Mouse (Mus musculus) myocyte (in vitro differentiated cells): Measurements from ENCODE around the gene Fam69a. TPM values are rescaled to one million over a fixed set of nuclear protein-coding genes. Genes with fewer than 3 reads are reported as not detected.

Source experiments
- H3K27me3 ChIP-seq: one replicate; pipeline ENCODE4 v1.6.1; 2011; ENCODE audit not compliant: control insufficient read depth, insufficient read depth, insufficient read length
- H3K36me3 ChIP-seq: one replicate; pipeline ENCODE4 v1.6.1; 2011; ENCODE audit not compliant: control insufficient read depth, insufficient read depth
- H3K4me2 ChIP-seq: one replicate; pipeline ENCODE4 v1.6.1; 2011; ENCODE audit warnings: low read depth, control low read depth
- H3K4me3 ChIP-seq: one replicate; pipeline ENCODE4 v1.5.1; 2011; ENCODE audit warnings: mild to moderate bottlenecking, control low read depth, moderate library complexity
- H3K79me2 ChIP-seq: one replicate; pipeline ENCODE4 v1.6.1; 2011; ENCODE audit not compliant: control insufficient read depth, insufficient read depth
- H3ac ChIP-seq: one replicate; pipeline ENCODE4 v1.6.1; 2011; ENCODE audit not compliant: control insufficient read depth, insufficient read length
- CEBPB ChIP-seq: IDR thresholded peaks from 2 replicates; pipeline ENCODE4 v1.6.1; 2011; ENCODE audit warnings: mild to moderate bottlenecking, moderate library complexity; ENCODE audit not compliant: poor library complexity, insufficient read depth, severe bottlenecking
- E2F4 ChIP-seq: IDR thresholded peaks from one replicate; pipeline ENCODE4 v1.6.1; 2011; ENCODE audit warnings: mild to moderate bottlenecking, control low read depth, moderate library complexity; ENCODE audit not compliant: insufficient read depth
- MAX ChIP-seq: IDR thresholded peaks from one replicate; pipeline ENCODE4 v1.6.1; 2011; ENCODE audit warnings: low read depth, mild to moderate bottlenecking, control low read depth
- MYOG ChIP-seq, 3 experiments: IDR thresholded peaks; one replicate each; pipeline ENCODE4 v1.6.1; 2011; ENCODE audit warnings: control low read depth in 2 of 3, low read depth in 2 of 3, mild to moderate bottlenecking in 2 of 3; ENCODE audit not compliant: insufficient read length in 2 of 3, control insufficient read depth in 1 of 3, insufficient read depth in 1 of 3
- POLR2A ChIP-seq: IDR thresholded peaks from one replicate; pipeline ENCODE4 v1.6.1; 2011; ENCODE audit warnings: low read depth, mild to moderate bottlenecking, control low read depth, moderate library complexity; ENCODE audit not compliant: insufficient read length
- POLR2AphosphoS2 ChIP-seq: IDR thresholded peaks from one replicate; pipeline ENCODE4 v1.6.1; 2011; ENCODE audit warnings: low read depth, control low read depth; ENCODE audit not compliant: insufficient read length
- REST ChIP-seq: IDR thresholded peaks from one replicate; pipeline ENCODE4 v1.6.1; 2011; ENCODE audit warnings: mild to moderate bottlenecking, control low read depth, moderate library complexity; ENCODE audit not compliant: insufficient read depth, insufficient read length
- TCF12 ChIP-seq: IDR thresholded peaks from one replicate; pipeline ENCODE4 v1.6.1; 2011; ENCODE audit warnings: mild to moderate bottlenecking, control low read depth; ENCODE audit not compliant: poor library complexity, insufficient read depth, severe bottlenecking
- TCF3 ChIP-seq: IDR thresholded peaks from one replicate; pipeline ENCODE4 v1.6.1; 2011; ENCODE audit warnings: low read depth, control low read depth; ENCODE audit not compliant: insufficient read length
- USF1 ChIP-seq: IDR thresholded peaks from one replicate; pipeline ENCODE4 v1.6.1; 2011; ENCODE audit warnings: low read depth, mild to moderate bottlenecking, control low read depth, moderate library complexity
- polyA plus RNA-seq: library from polyadenylated mRNA; unstranded; fragments of >200 nt; fragmentation: generic; extraction: Trizol; gene quantifications from one replicate; pipeline ENCODE4 v1.2.1, GENCODE M21; 2012; ENCODE audit warnings: missing spikeins

Gene Fam69a
- polyA plus RNA-seq, 1 experiment: 8.2 TPM

DNA sequence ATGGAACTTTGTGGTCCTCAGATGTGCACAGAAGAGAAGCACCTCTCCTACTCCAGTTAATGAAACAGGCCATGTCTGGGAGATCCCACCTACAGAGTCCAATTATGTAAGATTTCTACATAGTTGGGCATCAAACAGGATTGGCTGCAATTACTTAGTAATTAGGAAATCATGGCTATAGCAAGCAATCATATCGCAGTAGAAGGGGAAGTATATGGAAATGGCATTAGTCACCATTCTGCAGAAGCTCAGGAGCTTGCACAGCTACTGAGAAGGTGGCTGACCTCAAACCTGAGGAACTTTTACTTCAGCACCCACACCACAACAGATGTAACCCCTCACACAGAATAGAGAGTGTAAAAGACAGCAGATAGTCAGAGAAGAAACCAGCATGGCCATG lies 64.0 kb downstream of the Fam69a start:
- no peak for TF ChIP-seq MYOG (IDR thresholded peaks at IDR 0.05; ENCODE audit: control insufficient read depth in 1 of 3, insufficient read depth in 1 of 3, insufficient read length in 2 of 3, low read depth in 2 of 3)
- Histone ChIP-seq H3K27me3 (no peaks in the 10 kb centered on the region), H3K4me2 (no peak overlapping the region), H3K4me3 (no peak overlapping the region), H3K36me3 (no peaks in the 10 kb centered on the region), H3K79me2 (no peaks in the 10 kb centered on the region), H3ac (no peak overlapping the region)

DNA sequence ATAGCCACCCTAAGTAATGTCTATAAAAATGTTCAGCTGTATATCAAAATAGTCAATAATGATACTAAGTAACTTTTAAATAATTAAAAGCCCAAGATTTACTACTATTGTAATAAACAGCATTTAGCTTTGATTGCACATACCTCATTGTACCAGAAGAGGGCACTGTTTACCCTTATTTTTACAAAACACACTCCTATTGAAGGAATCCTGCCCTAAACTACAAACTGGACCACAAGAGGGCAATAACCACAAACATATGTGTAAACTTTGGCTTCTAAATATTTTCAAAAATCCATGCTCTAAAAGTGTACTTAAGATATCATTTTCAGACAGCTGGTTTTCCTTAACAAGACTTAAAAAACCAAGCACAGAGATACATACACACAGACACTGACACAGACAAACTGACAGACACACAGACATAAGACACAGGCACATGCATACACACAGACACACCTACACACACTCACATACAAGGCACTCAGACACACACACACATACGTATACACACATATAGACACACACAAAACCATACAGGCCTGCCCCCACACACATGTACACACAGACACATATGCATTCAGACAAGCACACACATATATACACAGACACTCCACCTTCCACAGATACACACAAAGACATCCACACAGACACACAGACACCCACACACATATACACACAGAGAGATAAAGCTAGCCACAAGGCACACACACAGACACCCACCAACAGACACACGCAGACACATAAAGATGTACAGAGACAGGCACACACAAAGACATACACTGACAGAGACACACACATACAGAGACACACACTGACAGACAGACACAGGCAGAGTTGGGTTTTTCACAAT lies 65.3 kb downstream of the Fam69a start:
- Histone ChIP-seq H3K27me3 (no peaks in the 10 kb centered on the region), H3K79me2 (no peaks in the 10 kb centered on the region), H3K4me2 (no peak overlapping the region), H3K36me3 (no peaks in the 10 kb centered on the region), H3ac (no peak overlapping the region), H3K4me3 (no peak overlapping the region)
- TF ChIP-seq MYOG (IDR thresholded peaks at IDR 0.05; ENCODE audit: control insufficient read depth in 1 of 3, insufficient read depth in 1 of 3, insufficient read length in 2 of 3, low read depth in 2 of 3) (no peak), E2F4 (no peak), MAX (no peak), REST (no peak), TCF3 (no peak), USF1 (no peak), CEBPB (no peak), POLR2AphosphoS2 (no peak)

GRCm38 (mm10) chr5:107915280-107915679 lies 71.6 kb downstream of the Fam69a start:
- Histone ChIP-seq H3ac (no peak overlapping the region), H3K4me2 (no peak overlapping the region), H3K36me3 (no peaks in the 10 kb centered on the region), H3K4me3 (no peak overlapping the region), H3K79me2 (no peaks in the 10 kb centered on the region), H3K27me3 (no peaks in the 10 kb centered on the region)
- no peak for TF ChIP-seq REST
- no peak for TF ChIP-seq TCF12

- Histone ChIP-seq H3K36me3 (peaks cover 42% of the 10 kb centered on the region), H3K27me3 (no peaks in the 10 kb centered on the region), H3K4me2 (no peak overlapping the region), H3K4me3 (no peak overlapping the region), H3K79me2 (no peaks in the 10 kb centered on the region), H3ac (no peak overlapping the region)
- TF ChIP-seq POLR2AphosphoS2: peak; percentile 51
- no peak for TF ChIP-seq E2F4
These were observed 75.9 kb downstream of the Fam69a start for GRCm38 (mm10) chr5:107911012-107911411.

- H3K79me2 ChIP-seq: peaks cover 2% of the 10 kb centered on the region
- no peak overlapping the region for H3K4me2 ChIP-seq
- H3K27me3 ChIP-seq: no peaks in the 10 kb centered on the region
- H3K4me3 ChIP-seq: no peak overlapping the region
- H3ac ChIP-seq: no peak overlapping the region
- TF ChIP-seq TCF3 (no peak), POLR2AphosphoS2 (peak; percentile 84), MYOG (IDR thresholded peaks at IDR 0.05; ENCODE audit: control insufficient read depth in 1 of 3, insufficient read depth in 1 of 3, insufficient read length in 2 of 3, low read depth in 2 of 3) (no peak), E2F4 (no peak), POLR2A (peak; percentile 15), CEBPB (no peak)
- peaks cover 51% of the 10 kb centered on the region for H3K36me3 ChIP-seq
These were observed 76.7 kb downstream of the Fam69a start for GRCm38 (mm10) chr5:107910084-107910616.

GRCm38 (mm10) chr5:107909668-107910067 lies 77.2 kb downstream of the Fam69a start:
- H3K4me2 ChIP-seq: no peak overlapping the region
- H3K27me3 ChIP-seq: no peaks in the 10 kb centered on the region
- H3K4me3 ChIP-seq: no peak overlapping the region
- TF ChIP-seq MAX: no peak
- TF ChIP-seq POLR2AphosphoS2: peak; percentile 67
- no peak overlapping the region for H3ac ChIP-seq
- peaks cover 56% of the 10 kb centered on the region for H3K36me3 ChIP-seq
- peaks cover 7% of the 10 kb centered on the region for H3K79me2 ChIP-seq
